Mouse (Mus musculus): ENCODE data around the gene Rangap1. TPM values are rescaled to one million over a fixed set of nuclear protein-coding genes. Genes with fewer than 3 reads are reported as not detected.
"Not testable (repeated sequence)": the region's sequence is repeated elsewhere in the genome, so short reads cannot be mapped to it uniquely, and the experiment has no call there.

The Rangap1 gene
- total and polyA plus RNA-seq, 3 experiments = 128 to 207 (median 180) TPM

- in situ Hi-C loops (cut with MboI; ENCODE audit: low pct_ligation_motif_present, low pct_unique_long_range_greater_than_20kb, low sequenced_read_pairs) = loop anchor here (25.0 kb wide), 1 partner anchor 210 kb away; no protein-coding TSS in a partner anchor
- Histone ChIP-seq H3K4me3 (replicated peaks in 1 of 3; ENCODE audit: low read depth in 2 of 3, low read length in 2 of 3, poor library complexity in 1 of 3) (no peak overlapping the region), H3K36me3 (replicated peaks in 1 of 2; ENCODE audit: control insufficient read depth in 1 of 2, insufficient read depth in 1 of 2, low read length in 1 of 2) (peaks cover 44 to 53% of the 10 kb centered on the region in 2 experiments), H3K9ac (ENCODE audit: insufficient read depth, low read depth) (no peak overlapping the region), H3K27me3 (replicated peaks) (no peaks in the 10 kb centered on the region), H3K4me1 (ENCODE audit: control insufficient read depth in 1 of 2, insufficient read depth in 2 of 2) (peaks cover 1% of the 10 kb centered on the region in 2 experiments; a peak in 2 of 4 replicates), H3K4me2 (ENCODE audit: insufficient read depth, low read depth, poor library complexity, severe bottlenecking) (no peak overlapping the region), H3K9me3 (replicated peaks; ENCODE audit: low read length) (no peaks in the 10 kb centered on the region), H3K27ac (ENCODE audit: insufficient read depth, low read depth) (no peak overlapping the region), H3K79me2 (replicated peaks; ENCODE audit: control insufficient read depth, extremely low read depth, insufficient read depth, poor library complexity, severe bottlenecking) (no peaks in the 10 kb centered on the region)
- DNase-seq (ENCODE audit: extremely low read depth) = no peak
- dilution Hi-C loops (cut with MboI; ENCODE audit: extremely low pct_ligation_motif_present, extremely low pct_unique_long_range_greater_than_20kb, low sequenced_read_pairs) = no loop called here
- TF ChIP-seq ZMIZ1 (IDR thresholded peaks at IDR 0.05; ENCODE audit: low read depth, low read length) = peak; percentile 39; the same call in 1 of the 2 replicates
- TF ChIP-seq TCF12 (IDR thresholded peaks at IDR 0.05; ENCODE audit: low read depth, low read length) = no peak
- no peak for TF ChIP-seq ZNF384 (IDR thresholded peaks at IDR 0.05; ENCODE audit: low read depth, low read length)
- TF ChIP-seq MYC (IDR thresholded peaks at IDR 0.05; ENCODE audit: low read depth, low read length) = no peak
Observed at GRCm38 (mm10) chr15:81702306-81703093, 42.8 kb downstream of the Rangap1 start.

- H3K27ac ChIP-seq (ENCODE audit: insufficient read depth, low read depth); H3K4me3 ChIP-seq (replicated peaks in 1 of 3; ENCODE audit: low read depth in 2 of 3, low read length in 2 of 3, poor library complexity in 1 of 3); H3K27me3 ChIP-seq (replicated peaks); H3K9ac ChIP-seq (ENCODE audit: insufficient read depth, low read depth); dilution Hi-C loops (cut with MboI; ENCODE audit: extremely low pct_ligation_motif_present, extremely low pct_unique_long_range_greater_than_20kb, low sequenced_read_pairs); H3K9me3 ChIP-seq (replicated peaks; ENCODE audit: low read length); H3K4me1 ChIP-seq (ENCODE audit: control insufficient read depth in 1 of 2, insufficient read depth in 2 of 2); H3K4me2 ChIP-seq (ENCODE audit: insufficient read depth, low read depth, poor library complexity, severe bottlenecking); DNase-seq (ENCODE audit: extremely low read depth); H3K79me2 ChIP-seq (replicated peaks; ENCODE audit: control insufficient read depth, extremely low read depth, insufficient read depth, poor library complexity, severe bottlenecking): not testable (repeated sequence)
- H3K36me3 ChIP-seq (replicated peaks in 1 of 2; ENCODE audit: control insufficient read depth in 1 of 2, insufficient read depth in 1 of 2, low read length in 1 of 2) = peaks cover 36 to 44% of the 10 kb centered on the region in 2 experiments
- in situ Hi-C loops (cut with MboI; ENCODE audit: low pct_ligation_motif_present, low pct_unique_long_range_greater_than_20kb, low sequenced_read_pairs) = loop anchor here (25.0 kb wide), 1 partner anchor 211 kb away; no protein-coding TSS in a partner anchor
- TF ChIP-seq CTCF (conservative IDR thresholded peaks at IDR 0.05 in 1 of 2, IDR thresholded peaks at IDR 0.05 in 1 of 2; ENCODE audit: low read depth in 2 of 2, low read length in 2 of 2) = peak in 1 of 2 experiments; percentile 23; a peak in 1 of 4 replicates
Observed at GRCm38 (mm10) chr15:81701350-81701749, 44.0 kb downstream of the Rangap1 start.

- H3K9me3 ChIP-seq (replicated peaks; ENCODE audit: low read length) = no peaks in the 10 kb centered on the region
- H3K4me3 ChIP-seq (replicated peaks in 1 of 3; ENCODE audit: low read depth in 2 of 3, low read length in 2 of 3, poor library complexity in 1 of 3) = no peak overlapping the region
- TF ChIP-seq ZKSCAN1 (IDR thresholded peaks at IDR 0.05; ENCODE audit: borderline replicate concordance, low read depth, low read length) (no peak), MAX (IDR thresholded peaks at IDR 0.05; ENCODE audit: low read length) (no peak), UBTF (IDR thresholded peaks at IDR 0.05; ENCODE audit: low read depth, low read length) (no peak), TBP (conservative IDR thresholded peaks at IDR 0.05; ENCODE audit: low read depth, low read length) (no peak), EP300 (IDR thresholded peaks at IDR 0.05; ENCODE audit: low read length) (no peak), ELF1 (IDR thresholded peaks at IDR 0.05; ENCODE audit: low read depth, low read length) (no peak), RAD21 (IDR thresholded peaks at IDR 0.05; ENCODE audit: low read depth, low read length) (no peak), MXI1 (IDR thresholded peaks at IDR 0.05; ENCODE audit: low read depth, low read length) (no peak), ZMIZ1 (IDR thresholded peaks at IDR 0.05; ENCODE audit: low read depth, low read length) (no peak), POLR2A (IDR thresholded peaks at IDR 0.05; ENCODE audit: low read depth, low read length) (no peak), ZC3H11A (IDR thresholded peaks at IDR 0.05; ENCODE audit: low read depth, low read length) (no peak), E2F4 (IDR thresholded peaks at IDR 0.05; ENCODE audit: insufficient replicate concordance, low read depth, low read length) (no peak)
- no peaks in the 10 kb centered on the region for H3K79me2 ChIP-seq (replicated peaks; ENCODE audit: control insufficient read depth, extremely low read depth, insufficient read depth, poor library complexity, severe bottlenecking)
- in situ Hi-C loops (cut with MboI; ENCODE audit: low pct_ligation_motif_present, low pct_unique_long_range_greater_than_20kb, low sequenced_read_pairs) (loop anchor here (25.0 kb wide), 1 partner anchor 212 kb away; no protein-coding TSS in a partner anchor), dilution Hi-C loops (cut with MboI; ENCODE audit: extremely low pct_ligation_motif_present, extremely low pct_unique_long_range_greater_than_20kb, low sequenced_read_pairs) (no loop called here)
- DNase-seq (ENCODE audit: extremely low read depth) = no peak
- peaks cover 28 to 37% of the 10 kb centered on the region in 2 experiments for H3K36me3 ChIP-seq (replicated peaks in 1 of 2; ENCODE audit: control insufficient read depth in 1 of 2, insufficient read depth in 1 of 2, low read length in 1 of 2)
- H3K27me3 ChIP-seq (replicated peaks) = peaks cover 2% of the 10 kb centered on the region
- H3K27ac ChIP-seq (ENCODE audit: insufficient read depth, low read depth) = no peak overlapping the region
- H3K9ac ChIP-seq (ENCODE audit: insufficient read depth, low read depth) = no peak overlapping the region
- peaks cover 6 to 8% of the 10 kb centered on the region in 2 experiments for H3K4me1 ChIP-seq (ENCODE audit: control insufficient read depth in 1 of 2, insufficient read depth in 2 of 2)
- H3K4me2 ChIP-seq (ENCODE audit: insufficient read depth, low read depth, poor library complexity, severe bottlenecking) = no peak overlapping the region
Observed at GRCm38 (mm10) chr15:81700601-81701000, 44.7 kb downstream of the Rangap1 start.
